Mouse (Mus musculus): ENCODE measurements around the gene Gcn1l1. TPM values are rescaled to one million over a fixed set of nuclear protein-coding genes. Genes with fewer than 3 reads are reported as not detected.

The Gcn1l1 gene
- polyA plus RNA-seq, 1 experiment from 2014 or later: 43.1 TPM

DNA sequence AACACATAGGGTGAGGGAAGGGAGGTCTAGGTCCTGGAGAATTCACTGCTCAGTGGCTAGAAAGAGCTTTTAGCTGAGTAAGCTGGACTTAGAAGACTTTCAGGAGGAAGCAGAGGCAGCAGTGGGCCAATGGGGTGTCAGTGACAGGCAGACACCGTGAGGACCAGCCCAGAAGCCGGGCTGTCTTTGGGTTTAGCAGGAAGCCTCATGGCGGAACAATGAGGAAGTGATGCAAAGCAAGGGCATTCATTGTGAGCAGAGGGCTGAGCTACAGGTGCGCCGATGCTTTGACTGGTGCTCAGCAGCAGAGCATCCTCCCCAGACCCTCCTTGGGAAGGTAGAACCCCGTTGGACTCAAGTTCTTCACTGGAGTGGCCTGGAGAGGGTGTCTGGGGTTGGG lies 70.5 kb downstream of the Gcn1l1 start:
- no peak for ATAC-seq (ENCODE audit: insufficient number of reproducible peaks, low FRiP score)
- Histone ChIP-seq H3K9me3 (replicated peaks) (no peaks in the 10 kb centered on the region), H3K36me3 (peaks cover 32% of the 10 kb centered on the region), H3K4me3 (no peak overlapping the region), H3K4me1 (replicated peaks) (peaks cover 41% of the 10 kb centered on the region), H3K9ac (no peak overlapping the region), H3K27me3 (replicated peaks) (no peaks in the 10 kb centered on the region), H3K27ac (ENCODE audit: poor library complexity, severe bottlenecking) (no peak overlapping the region), H3K4me2 (no peak overlapping the region)
- WGBS: 68% methylated on average over 6 of the region's 6 CpGs

DNA sequence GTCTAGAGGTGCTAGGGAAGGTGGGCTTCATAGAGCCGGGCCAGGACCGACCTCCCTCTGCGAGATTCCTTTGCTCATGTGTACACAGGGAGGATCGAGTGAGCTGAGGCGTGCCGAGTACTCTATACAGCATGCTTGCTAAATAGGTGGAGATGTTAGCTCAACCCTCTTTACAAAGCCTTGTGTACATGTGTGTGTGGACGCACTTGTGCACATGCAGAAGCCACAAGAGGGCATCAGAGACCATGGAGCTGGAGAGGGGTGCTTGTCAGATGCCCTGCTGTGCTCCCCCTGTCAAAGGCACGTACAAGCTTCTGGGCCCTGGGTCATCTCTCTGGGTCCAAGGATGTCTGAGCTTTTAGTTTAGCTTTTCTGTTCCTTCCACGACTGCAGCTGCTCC lies 79.1 kb downstream of the Gcn1l1 start:
- Histone ChIP-seq H3K27ac (ENCODE audit: poor library complexity, severe bottlenecking) (no peak overlapping the region), H3K4me1 (replicated peaks) (peaks cover 4% of the 10 kb centered on the region; the same call in 1 of the 2 replicates), H3K36me3 (peaks cover 86% of the 10 kb centered on the region), H3K9ac (no peak overlapping the region), H3K4me2 (no peak overlapping the region), H3K4me3 (no peak overlapping the region), H3K27me3 (replicated peaks) (no peaks in the 10 kb centered on the region), H3K9me3 (replicated peaks) (no peaks in the 10 kb centered on the region)
- ATAC-seq (ENCODE audit: insufficient number of reproducible peaks, low FRiP score): no peak
- 88% methylated on average over 9 of the region's 9 CpGs for WGBS

DNA sequence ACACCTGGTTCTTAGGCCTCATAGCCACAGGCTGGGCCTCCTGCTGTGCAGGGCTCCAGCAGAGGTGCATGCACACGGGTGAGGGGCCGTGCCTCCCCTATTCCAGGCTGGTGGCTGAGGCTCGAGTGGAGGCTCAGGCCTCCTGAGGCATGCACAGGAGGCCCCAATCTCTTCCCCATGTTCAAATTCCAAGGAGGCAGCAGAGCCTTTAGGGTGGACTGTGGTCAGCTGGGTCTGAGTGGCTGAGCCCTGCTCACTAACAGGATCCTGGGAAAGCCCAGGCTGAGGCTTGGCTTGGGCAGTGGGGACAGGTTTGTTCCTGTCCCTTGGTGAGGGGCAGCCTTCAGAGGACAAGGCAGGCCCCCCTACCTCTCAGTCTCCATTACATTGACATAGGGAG lies 83.8 kb downstream of the Gcn1l1 start:
- H3K9ac ChIP-seq: no peak overlapping the region
- WGBS: 73% methylated on average over 3 of the region's 3 CpGs
- peaks cover 39% of the 10 kb centered on the region for H3K36me3 ChIP-seq
- no peak overlapping the region for H3K4me2 ChIP-seq
- peaks cover 9% of the 10 kb centered on the region for H3K4me1 ChIP-seq (replicated peaks)
- no peak overlapping the region for H3K4me3 ChIP-seq
- no peak overlapping the region for H3K27ac ChIP-seq (ENCODE audit: poor library complexity, severe bottlenecking)
- H3K27me3 ChIP-seq (replicated peaks): no peaks in the 10 kb centered on the region
- no peak for ATAC-seq (ENCODE audit: insufficient number of reproducible peaks, low FRiP score)
- no peaks in the 10 kb centered on the region for H3K9me3 ChIP-seq (replicated peaks)

DNA sequence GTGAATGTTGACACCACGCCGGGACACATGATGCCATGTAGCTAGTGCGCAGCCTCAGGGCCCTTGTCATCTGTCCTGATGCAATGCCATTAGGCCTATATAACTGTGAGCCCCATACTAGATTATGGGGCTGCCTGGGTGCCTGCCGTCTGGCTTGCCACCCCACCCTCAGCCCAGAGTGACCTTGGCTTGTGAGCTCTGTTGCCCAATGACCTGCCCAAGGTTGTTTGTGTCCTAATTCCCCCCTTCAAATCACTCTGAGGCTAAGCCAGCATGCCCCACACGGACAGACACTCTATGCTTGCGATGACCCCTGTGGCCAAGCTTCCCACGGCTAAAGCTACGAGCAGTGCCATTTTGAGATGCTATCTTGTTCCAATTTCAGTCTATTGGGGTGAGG lies 84.6 kb downstream of the Gcn1l1 start:
- Histone ChIP-seq H3K36me3 (peaks cover 30% of the 10 kb centered on the region), H3K9me3 (replicated peaks) (no peaks in the 10 kb centered on the region), H3K4me2 (no peak overlapping the region), H3K27ac (ENCODE audit: poor library complexity, severe bottlenecking) (no peak overlapping the region), H3K27me3 (replicated peaks) (no peaks in the 10 kb centered on the region), H3K4me3 (no peak overlapping the region), H3K4me1 (replicated peaks) (peaks cover 9% of the 10 kb centered on the region), H3K9ac (no peak overlapping the region)
- WGBS: 82% methylated on average over 8 of the region's 8 CpGs
- no peak for ATAC-seq (ENCODE audit: insufficient number of reproducible peaks, low FRiP score)

DNA sequence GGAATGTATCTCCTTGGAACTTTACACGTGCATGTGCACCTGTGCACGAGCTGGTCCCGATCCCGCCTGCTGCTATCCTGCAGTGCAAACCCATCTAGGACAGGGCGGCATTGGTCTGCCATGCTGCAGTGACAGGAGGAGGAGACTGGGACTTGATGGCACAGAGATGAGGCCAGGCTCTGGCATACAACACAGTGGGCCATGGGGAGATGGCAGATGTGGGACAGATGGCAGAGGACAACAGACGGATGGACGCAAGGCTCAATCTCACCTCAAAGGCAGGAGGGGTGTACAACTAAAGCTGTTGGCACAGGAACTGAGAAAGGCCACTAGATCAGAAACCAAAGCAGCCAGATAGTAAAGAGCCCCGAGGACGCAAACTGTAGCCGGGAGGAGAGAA lies 85.8 kb downstream of the Gcn1l1 start:
- no peak overlapping the region for H3K4me2 ChIP-seq
- H3K9ac ChIP-seq: no peak overlapping the region
- H3K4me1 ChIP-seq (replicated peaks): peaks cover 9% of the 10 kb centered on the region
- no peak overlapping the region for H3K27ac ChIP-seq (ENCODE audit: poor library complexity, severe bottlenecking)
- H3K36me3 ChIP-seq: peaks cover 19% of the 10 kb centered on the region
- no peaks in the 10 kb centered on the region for H3K27me3 ChIP-seq (replicated peaks)
- WGBS: 90% methylated on average over 10 of the region's 10 CpGs
- H3K9me3 ChIP-seq (replicated peaks): no peaks in the 10 kb centered on the region
- no peak overlapping the region for H3K4me3 ChIP-seq
- no peak for ATAC-seq (ENCODE audit: insufficient number of reproducible peaks, low FRiP score)

DNA sequence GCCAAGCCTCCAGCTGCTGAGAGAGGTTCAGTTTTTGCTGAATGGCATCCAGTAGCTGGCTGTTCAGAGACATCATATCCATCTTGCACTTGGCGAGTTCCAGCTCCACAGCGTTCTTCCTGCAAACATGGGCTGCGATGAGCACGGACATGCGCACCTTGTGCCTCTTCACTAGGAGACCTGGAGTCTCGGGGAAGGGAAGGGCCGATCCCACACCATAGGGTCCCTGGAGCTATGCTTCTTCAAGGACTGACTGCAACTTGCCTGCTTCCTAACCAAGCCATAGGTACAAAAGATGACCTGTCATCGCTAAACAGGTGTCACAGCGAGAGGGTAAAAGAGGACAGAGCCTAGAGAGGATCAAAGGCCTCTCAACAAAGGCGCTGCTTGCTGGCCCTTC lies 86.8 kb downstream of the Gcn1l1 start:
- Histone ChIP-seq H3K27me3 (replicated peaks) (peaks cover 5% of the 10 kb centered on the region; the same call in 1 of the 2 replicates), H3K9me3 (replicated peaks) (no peaks in the 10 kb centered on the region), H3K27ac (ENCODE audit: poor library complexity, severe bottlenecking) (no peak overlapping the region), H3K4me1 (replicated peaks) (peaks cover 9% of the 10 kb centered on the region), H3K4me3 (no peak overlapping the region), H3K9ac (peak overlapping the region; percentile 69; the same call in 1 of the 2 replicates), H3K36me3 (peaks cover 9% of the 10 kb centered on the region), H3K4me2 (peak overlapping the region; percentile 77; the same call in 1 of the 2 replicates)
- no peak for ATAC-seq (ENCODE audit: insufficient number of reproducible peaks, low FRiP score)
- 85% methylated on average over 10 of the region's 10 CpGs for WGBS

DNA sequence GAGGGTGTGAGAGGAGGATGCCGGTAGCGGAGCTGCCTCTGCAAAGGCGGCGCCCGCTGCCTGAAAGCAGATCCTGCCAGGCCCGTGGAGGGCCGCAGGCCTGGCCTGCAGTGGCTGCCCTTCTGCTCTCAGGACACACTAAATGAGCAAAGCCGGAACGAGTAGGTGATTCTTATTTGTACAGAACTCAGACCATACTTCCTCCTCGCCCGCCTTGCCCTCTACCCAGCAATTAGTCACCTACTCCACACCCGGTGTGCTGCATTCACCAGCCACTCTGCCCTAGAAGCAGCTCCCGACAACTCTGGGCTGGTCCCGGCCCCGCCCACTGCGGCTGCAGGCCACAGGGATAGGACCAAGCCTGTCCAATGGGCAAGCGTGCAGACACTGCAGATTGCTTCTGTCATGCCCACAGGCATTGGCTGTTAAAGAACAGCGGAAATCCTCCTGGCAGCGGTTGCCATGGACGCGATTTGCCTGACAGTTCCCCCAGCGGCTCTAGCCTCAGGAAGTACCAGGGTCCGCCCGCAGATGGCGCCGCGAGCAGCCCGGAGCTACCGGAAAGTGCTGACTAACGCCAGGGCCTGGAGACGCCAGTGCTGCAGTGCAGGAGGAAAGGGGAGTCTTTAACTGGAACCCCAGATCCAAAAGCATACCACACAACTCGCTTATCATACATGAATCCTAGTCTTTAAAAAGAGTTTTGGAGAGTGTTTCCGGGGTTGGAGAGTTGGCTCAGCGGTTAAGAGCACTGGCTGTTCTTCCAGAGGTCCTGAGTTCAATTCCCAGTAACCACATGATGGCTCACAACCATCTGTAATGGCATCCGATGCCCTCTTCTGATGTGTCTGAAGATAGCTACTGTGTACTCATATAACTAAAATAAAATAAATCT lies 87.9 kb downstream of the Gcn1l1 start:
- no peaks in the 10 kb centered on the region for H3K36me3 ChIP-seq
- H3K4me3 ChIP-seq: peak overlapping the region; percentile 53
- peak overlapping the region; percentile 77 for H3K4me2 ChIP-seq
- 4% methylated on average over 35 of the region's 35 CpGs for WGBS
- H3K27me3 ChIP-seq (replicated peaks): peaks cover 5% of the 10 kb centered on the region; the same call in 1 of the 2 replicates
- H3K9ac ChIP-seq: peak overlapping the region; percentile 69
- peaks cover 9% of the 10 kb centered on the region for H3K4me1 ChIP-seq (replicated peaks)
- ATAC-seq (ENCODE audit: insufficient number of reproducible peaks, low FRiP score): peak; percentile 99
- no peaks in the 10 kb centered on the region for H3K9me3 ChIP-seq (replicated peaks)
- peak overlapping the region; percentile 67 for H3K27ac ChIP-seq (ENCODE audit: poor library complexity, severe bottlenecking)

DNA sequence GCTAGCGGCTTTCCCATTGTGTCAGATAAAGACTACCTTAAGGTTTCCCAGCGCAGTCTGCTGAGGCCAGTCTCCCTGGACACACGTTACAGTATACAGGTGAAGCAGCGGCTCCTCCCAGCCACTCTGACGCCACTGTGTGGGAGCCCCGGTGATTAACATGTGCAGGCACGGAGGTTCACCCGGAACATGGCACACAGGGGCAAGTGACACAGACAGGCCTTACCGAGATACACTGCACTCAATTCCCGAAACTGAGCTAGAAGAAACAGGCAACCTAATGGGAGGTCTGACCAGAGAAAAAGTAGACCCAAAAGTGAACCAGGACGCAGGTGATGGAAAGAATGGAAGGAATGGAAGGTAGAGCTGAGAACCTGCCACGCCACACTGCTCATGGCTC lies 88.7 kb downstream of the Gcn1l1 start:
- ATAC-seq (ENCODE audit: insufficient number of reproducible peaks, low FRiP score): no peak
- H3K4me2 ChIP-seq: no peak overlapping the region
- no peaks in the 10 kb centered on the region for H3K9me3 ChIP-seq (replicated peaks)
- no peaks in the 10 kb centered on the region for H3K36me3 ChIP-seq
- H3K4me1 ChIP-seq (replicated peaks): peaks cover 9% of the 10 kb centered on the region
- H3K27me3 ChIP-seq (replicated peaks): peaks cover 5% of the 10 kb centered on the region; the same call in 1 of the 2 replicates
- no peak overlapping the region for H3K27ac ChIP-seq (ENCODE audit: poor library complexity, severe bottlenecking)
- 84% methylated on average over 12 of the region's 12 CpGs for WGBS
- no peak overlapping the region for H3K9ac ChIP-seq
- no peak overlapping the region for H3K4me3 ChIP-seq

DNA sequence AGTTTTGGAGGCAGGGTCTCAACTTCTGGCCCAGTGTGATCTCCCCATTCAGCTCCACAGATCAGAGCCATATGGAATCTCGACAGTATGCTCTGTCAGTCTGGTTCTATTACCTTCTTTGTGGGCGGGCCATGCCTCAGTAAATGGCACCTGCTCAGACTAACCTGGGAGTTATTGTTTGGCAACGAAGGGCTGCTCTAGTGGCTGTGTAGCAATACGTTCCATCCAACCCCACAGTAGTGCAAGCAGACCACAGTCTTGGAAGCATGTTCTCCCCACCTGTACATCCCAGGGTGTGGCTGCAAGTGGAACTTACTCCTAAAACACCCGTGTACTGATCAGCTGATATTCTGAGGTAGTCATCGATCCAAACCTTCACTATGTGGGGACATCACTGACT lies 91.6 kb downstream of the Gcn1l1 start:
- Histone ChIP-seq H3K4me1 (replicated peaks) (peaks cover 12% of the 10 kb centered on the region), H3K27me3 (replicated peaks) (peaks cover 15% of the 10 kb centered on the region; the same call in 1 of the 2 replicates), H3K4me3 (no peak overlapping the region), H3K36me3 (no peaks in the 10 kb centered on the region), H3K4me2 (no peak overlapping the region), H3K9me3 (replicated peaks) (no peaks in the 10 kb centered on the region), H3K9ac (no peak overlapping the region), H3K27ac (ENCODE audit: poor library complexity, severe bottlenecking) (no peak overlapping the region)
- WGBS: 78% methylated on average over 6 of the region's 6 CpGs
- ATAC-seq (ENCODE audit: insufficient number of reproducible peaks, low FRiP score): no peak

DNA sequence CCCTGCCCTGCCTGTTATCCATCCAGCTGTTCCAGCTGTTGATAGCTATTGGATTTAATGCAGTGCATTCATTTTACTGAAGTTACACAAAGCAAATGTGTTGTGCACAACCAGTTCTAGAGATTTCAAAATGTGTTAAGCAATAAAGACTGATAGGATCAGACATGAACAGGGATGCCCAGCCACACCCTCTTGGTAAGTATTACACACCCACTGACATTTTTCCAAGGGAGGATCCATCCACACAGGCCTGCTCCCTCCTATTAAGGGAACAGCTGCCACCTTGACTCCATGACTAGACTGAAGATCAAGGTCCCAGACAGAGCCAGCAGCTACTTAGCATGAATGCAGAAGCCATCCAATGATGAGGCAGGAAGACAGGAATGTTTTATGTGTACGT lies 92.2 kb downstream of the Gcn1l1 start:
- H3K9me3 ChIP-seq (replicated peaks): no peaks in the 10 kb centered on the region
- no peaks in the 10 kb centered on the region for H3K36me3 ChIP-seq
- WGBS: 84% methylated on average over 1 of the region's 1 CpGs
- H3K4me1 ChIP-seq (replicated peaks): peaks cover 7% of the 10 kb centered on the region
- H3K27me3 ChIP-seq (replicated peaks): peaks cover 15% of the 10 kb centered on the region; the same call in 1 of the 2 replicates
- H3K27ac ChIP-seq (ENCODE audit: poor library complexity, severe bottlenecking): no peak overlapping the region
- H3K4me2 ChIP-seq: no peak overlapping the region
- no peak for ATAC-seq (ENCODE audit: insufficient number of reproducible peaks, low FRiP score)
- H3K4me3 ChIP-seq: no peak overlapping the region
- H3K9ac ChIP-seq: no peak overlapping the region

DNA sequence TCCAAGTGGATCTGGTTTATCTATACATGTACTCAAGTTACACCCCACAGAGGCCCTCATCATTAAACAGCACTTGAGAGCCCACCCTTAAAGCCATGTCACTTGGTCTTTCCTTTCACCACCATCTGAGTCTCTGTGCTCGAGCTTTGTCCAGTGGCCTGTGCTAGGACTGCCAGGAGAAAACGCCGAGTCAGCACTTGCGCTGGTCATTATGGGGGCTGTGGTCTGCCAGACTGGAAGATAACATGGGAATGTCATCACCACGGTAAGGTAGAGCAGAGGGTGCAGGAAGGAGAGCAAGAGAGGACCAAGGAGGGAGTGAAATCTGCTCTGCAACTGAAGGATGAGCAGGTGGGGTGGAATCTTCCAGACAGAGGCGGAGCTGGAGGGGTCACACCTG lies 93.3 kb downstream of the Gcn1l1 start:
- WGBS: 48% methylated on average over 6 of the region's 6 CpGs
- no peak overlapping the region for H3K4me3 ChIP-seq
- no peak overlapping the region for H3K4me2 ChIP-seq
- no peak for ATAC-seq (ENCODE audit: insufficient number of reproducible peaks, low FRiP score)
- H3K27me3 ChIP-seq (replicated peaks): peaks cover 19% of the 10 kb centered on the region
- H3K4me1 ChIP-seq (replicated peaks): 0 out of 2 replicates have a peak, but pooled peaks cover 7% of the 10 kb centered on the region
- H3K27ac ChIP-seq (ENCODE audit: poor library complexity, severe bottlenecking): no peak overlapping the region
- H3K9me3 ChIP-seq (replicated peaks): no peaks in the 10 kb centered on the region
- no peak overlapping the region for H3K9ac ChIP-seq
- no peaks in the 10 kb centered on the region for H3K36me3 ChIP-seq
